Mouse (Mus musculus): ENCODE results near the gene Srl.
"Not testable (repeated sequence)": the region's sequence is repeated elsewhere in the genome, so short reads cannot be mapped to it uniquely, and the experiment has no call there.

Srl gene

DNA sequence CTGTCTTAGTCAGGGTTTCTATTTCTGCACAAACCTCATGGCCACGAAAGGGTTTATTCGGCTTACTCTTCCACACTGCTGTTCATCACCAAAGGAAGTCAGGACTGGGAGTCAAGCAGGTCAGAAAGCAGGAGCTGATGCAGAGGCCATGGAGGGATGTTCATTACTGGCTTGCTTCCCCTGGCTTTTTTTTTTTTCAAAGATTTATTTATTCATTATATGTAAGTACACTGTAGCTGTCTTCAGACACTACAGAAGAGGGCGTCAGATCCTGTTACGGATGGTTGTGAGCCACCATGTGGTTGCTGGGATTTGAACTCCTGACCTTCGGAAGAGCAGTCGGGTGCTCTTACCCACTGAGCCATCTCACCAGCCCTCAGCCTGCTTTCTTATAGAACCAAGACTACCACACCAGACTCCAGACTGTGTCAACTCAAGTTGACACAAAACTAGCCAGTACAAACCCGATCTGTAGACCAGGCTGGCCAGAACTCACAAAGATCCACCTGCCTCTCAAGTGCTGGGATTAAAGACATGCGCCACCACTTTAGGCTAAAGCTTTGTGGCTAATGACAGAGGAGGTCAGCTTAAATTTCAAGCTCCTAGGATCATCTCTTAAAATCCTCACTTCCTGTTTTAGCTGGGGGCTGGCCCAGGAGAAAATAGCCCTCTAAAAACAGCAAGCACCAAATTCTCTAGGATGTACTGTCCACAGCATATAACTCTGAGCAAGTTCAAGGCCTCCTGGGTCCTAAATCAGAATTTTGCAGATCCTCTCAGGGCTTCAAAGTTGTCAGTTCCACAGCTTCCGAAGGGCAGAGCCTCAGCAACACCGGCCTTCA lies 67.4 kb downstream of the Srl start:
- in situ Hi-C loops (cut with MboI), result not testable (repeated sequence)

GRCm38 (mm10) chr16:4473231-4473630 lies 68.4 kb downstream of the Srl start:
- in situ Hi-C loops (cut with MboI), result no loop called here

- in situ Hi-C loops (cut with MboI), result no loop called here
Observed at GRCm38 (mm10) chr16:4472687-4473086, 68.9 kb downstream of the Srl start.

DNA sequence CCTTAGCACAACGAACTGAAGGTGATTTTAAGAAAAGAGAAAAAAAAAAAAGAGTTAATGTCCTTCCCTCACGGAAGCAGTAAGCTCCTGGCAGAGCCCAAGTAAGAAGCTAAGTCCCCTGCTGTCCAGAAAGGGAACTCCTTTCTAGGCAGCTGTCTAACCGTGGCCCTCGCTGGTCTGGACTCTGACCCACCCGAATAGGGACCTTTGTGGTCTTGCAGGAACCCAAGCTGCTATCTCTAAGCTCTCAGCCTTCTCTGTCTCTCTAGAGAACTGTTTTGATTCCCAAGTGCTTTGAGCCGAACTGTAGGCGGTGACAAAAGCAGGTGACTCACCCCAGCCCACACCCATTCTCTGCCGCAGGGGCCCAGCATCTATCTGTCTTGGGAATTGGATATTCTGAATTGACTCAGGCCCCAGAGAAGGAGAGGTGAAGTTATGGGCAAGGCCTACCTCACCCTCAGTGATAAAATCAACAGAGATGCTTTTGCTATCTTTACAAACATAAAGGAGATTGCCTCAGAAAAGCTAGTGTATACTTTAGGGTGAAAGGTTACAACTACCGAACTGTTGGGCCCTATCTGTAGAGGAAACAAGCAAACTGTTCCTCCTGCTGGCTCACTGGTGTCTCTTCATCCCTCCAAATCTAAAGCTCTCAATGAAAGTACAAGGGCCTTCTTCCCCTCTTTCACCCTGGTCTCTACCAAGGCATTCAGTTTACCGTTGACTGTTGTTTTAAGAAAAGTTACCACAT lies 71.8 kb downstream of the Srl start:
- in situ Hi-C loops (cut with MboI), result no loop called here

DNA sequence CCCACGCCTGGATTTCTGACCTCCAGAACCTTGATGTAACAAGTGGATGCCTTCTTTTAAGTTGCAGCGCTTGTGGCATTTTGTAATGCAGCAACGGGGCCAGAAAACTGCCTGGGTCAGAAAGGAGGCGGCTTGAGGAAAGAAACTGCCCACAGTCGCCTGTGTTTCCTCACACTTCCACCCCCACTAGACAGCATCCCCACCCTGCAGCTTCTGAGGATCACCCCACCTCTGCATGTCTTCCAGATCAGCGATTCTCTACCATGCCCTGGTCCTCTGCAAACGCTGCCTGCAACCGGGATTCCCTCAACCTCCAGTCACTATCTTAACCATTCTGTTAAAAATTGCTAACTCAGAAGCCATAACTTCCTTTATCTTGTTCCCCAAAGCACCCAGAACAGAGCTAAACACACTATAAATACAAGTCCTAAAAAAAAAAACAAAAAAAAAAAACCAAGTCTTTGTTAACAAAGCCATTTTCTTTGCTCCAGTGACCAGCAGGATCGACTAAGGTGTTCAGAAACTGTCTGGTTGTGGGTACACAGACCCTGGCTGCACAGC lies 77.0 kb downstream of the Srl start:
- in situ Hi-C loops (cut with MboI), result no loop called here

GRCm38 (mm10) chr16:4457927-4458326 lies 83.7 kb downstream of the Srl start:
- in situ Hi-C loops (cut with MboI), result no loop called here

- in situ Hi-C loops (cut with MboI), result no loop called here
Observed at GRCm38 (mm10) chr16:4456391-4456790, 85.2 kb downstream of the Srl start.

GRCm38 (mm10) chr16:4455693-4456092 lies 85.9 kb downstream of the Srl start:
- in situ Hi-C loops (cut with MboI), result no loop called here

GRCm38 (mm10) chr16:4454563-4454962 lies 87.1 kb downstream of the Srl start:
- in situ Hi-C loops (cut with MboI), result no loop called here

DNA sequence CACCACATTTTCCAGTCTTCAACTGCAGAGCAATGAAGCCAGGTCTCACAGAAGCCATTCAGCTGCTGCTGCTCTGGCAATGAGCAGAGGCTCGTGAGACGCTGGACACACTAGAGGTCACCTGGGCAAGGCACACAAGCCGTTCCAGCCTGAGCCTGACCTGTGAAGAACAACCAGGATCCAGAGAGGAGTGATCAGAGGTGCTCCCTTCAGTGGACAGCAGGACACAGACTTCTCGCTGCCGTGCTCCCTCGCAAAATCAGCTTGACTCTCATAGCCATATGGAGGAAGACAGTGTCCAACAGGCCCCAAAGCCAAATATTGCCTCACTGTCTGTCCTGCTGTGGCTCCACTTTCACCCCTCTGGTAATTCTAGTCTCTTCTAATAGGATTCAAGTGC lies 92.2 kb downstream of the Srl start:
- in situ Hi-C loops (cut with MboI), result no loop called here

- in situ Hi-C loops (cut with MboI), result no loop called here
Observed at GRCm38 (mm10) chr16:4448235-4448634, 93.4 kb downstream of the Srl start.

DNA sequence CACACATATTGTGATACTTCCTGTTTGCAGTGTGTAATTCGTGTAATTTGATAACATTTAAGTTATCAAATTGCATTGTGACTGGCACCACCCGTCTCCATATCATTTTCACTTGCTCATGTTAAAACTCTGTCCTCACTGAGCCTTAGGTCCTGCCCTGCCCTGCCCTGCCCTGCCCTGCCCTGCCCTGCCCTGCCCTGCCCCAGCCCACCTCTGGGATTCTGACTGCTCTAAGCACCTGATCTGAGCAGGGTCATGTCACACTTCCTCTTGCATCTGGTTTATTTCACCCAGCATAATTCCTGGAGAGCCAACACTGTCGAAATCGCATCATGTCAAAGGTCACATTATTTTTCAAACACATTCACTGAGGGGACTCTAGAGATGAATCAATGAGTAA lies 95.2 kb downstream of the Srl start:
- in situ Hi-C loops (cut with MboI), result no loop called here

- in situ Hi-C loops (cut with MboI), result no loop called here
Observed at GRCm38 (mm10) chr16:4444378-4444777, 97.2 kb downstream of the Srl start.

- in situ Hi-C loops (cut with MboI), result no loop called here
Observed at GRCm38 (mm10) chr16:4439302-4440066, 102.1 kb downstream of the Srl start.

DNA sequence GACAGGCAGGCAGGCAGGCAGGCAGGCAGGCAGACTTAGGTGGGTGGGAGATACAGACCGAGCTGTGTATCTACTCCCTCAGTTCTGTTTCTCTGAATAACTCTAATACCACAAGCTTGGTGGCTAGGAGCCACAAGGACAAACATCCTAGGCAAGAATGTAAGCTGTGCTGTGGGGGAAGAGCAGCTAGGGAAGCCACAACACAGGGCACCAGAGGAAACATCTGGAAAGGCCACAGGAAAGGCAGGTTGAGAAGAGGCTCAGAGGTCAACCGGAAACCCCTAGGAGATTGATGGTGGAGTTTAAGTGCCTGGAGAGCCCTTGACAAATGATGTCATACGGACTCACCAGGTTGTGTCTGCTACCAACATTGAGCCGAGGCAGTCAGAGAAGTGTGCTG lies 104.9 kb downstream of the Srl start:
- in situ Hi-C loops (cut with MboI), result no loop called here

- in situ Hi-C loops (cut with MboI), result no loop called here
Observed at GRCm38 (mm10) chr16:4435371-4435770, 106.2 kb downstream of the Srl start.

GRCm38 (mm10) chr16:4431841-4432240 lies 109.8 kb downstream of the Srl start:
- in situ Hi-C loops (cut with MboI), result no loop called here

GRCm38 (mm10) chr16:4431013-4431412 lies 110.6 kb downstream of the Srl start:
- in situ Hi-C loops (cut with MboI), result no loop called here

DNA sequence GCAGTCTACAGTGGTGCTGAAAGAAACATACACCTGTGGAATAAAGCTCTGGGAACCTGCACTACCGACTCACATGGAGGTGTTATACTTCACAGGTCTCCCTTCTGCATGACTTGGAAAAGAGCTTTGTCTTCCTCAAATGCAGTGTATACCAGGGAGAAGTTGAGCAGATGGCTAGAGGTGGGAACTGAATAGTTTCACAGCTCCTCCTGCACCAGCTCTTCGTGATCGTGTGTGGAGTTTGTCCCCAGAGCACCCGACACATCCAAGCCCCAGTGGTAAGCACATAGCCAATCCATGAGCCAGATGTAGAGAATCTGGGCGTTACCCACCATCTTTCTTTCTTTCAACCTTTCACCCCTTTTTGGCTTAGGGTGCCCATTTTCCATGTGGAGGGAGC lies 111.4 kb downstream of the Srl start:
- in situ Hi-C loops (cut with MboI), result no loop called here

Measured in mature B cell (primary cell).